Mouse (Mus musculus) retina, postnatal 1 day (tissue): Measurements from ENCODE around the gene Tepp.

Experiments
- DNase-seq: peaks from one replicate; pipeline ENCODE4 v3.0.0-alpha.2; 2012

Tepp gene

DNA sequence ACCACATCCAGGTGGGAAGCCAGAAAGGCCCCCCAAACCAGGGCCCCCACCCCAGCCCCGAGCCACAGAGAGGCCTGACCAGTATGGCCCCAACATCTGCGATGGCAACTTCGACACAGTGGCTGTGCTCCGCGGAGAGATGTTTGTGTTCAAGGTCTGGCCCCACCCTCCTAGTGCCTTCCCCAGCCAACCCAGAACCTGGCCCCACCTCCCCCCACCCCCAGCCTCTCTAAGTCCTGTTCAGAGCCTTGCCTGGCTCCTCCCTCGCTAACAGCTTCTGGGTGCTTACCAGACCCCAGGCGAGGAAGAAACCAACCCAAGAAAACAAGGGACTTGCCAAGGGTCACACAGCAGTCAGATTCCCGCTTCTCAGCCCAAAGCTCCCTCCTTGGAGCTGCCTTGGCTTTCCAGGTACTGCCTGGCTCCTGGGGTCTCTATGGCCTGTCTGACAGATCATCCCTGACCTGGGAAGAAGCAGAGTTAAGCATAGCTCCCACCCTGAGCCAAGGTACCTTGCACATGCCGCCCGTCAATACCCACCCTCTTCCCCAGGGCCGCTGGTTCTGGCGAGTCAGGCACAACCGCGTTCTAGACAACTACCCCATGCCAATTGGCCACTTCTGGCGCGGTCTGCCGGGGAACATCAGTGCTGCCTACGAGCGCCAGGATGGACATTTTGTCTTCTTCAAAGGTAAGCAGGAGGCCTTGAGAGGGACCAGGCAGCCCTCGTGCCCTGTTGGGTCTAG, 59.4 kb downstream of the Tepp start:
- DNase-seq, result no peak

DNA sequence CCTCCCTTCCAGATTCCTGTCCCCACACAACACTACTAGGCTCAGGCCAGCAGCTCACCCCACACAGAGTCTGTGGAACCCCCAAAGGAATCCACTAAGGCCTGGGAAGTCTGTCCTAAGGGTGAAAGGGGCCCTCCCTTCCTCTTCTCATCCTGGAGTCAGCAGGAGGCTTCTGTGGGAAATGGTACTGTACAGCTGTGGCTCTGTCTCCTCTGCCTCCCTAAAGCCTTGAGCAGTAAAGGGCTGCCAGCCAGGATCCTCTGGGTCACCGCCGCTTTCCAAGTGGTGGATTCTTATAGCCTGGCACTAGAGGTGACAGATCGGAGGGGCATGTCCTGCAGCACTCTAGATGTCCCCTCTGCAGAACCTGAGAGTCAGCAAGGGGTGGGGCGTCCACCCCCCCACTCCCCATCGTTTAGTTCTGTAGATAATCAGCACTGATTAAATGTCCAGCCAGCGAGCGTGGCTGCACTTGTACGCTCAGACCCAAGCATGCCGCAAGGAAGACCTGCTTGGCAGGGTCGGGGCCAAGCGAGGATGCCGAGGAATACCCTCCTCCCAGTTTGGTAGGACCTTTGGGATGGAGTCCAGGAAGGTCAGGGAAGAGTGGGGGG, 63.1 kb downstream of the Tepp start:
- DNase-seq, result no peak

DNA sequence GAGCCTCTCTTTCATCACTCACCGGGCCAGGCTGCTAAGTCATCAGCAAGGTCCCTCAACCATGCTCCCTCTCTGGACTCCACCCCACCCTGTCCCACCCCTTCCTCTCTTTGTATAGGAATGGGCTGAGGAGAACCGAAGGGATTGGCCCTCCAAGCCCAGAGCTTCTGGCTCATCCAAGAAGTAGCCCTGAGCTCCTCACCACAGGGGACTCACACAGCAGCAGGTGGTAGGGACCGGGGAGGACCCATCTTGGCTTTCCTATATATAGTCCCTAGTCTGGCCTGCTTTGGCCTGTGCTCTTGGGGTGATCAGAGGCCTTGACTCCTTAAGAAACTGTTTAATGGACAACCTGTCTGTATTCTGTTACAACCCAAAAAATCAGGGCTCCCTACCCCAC, 64.1 kb downstream of the Tepp start:
- no peak for DNase-seq

DNA sequence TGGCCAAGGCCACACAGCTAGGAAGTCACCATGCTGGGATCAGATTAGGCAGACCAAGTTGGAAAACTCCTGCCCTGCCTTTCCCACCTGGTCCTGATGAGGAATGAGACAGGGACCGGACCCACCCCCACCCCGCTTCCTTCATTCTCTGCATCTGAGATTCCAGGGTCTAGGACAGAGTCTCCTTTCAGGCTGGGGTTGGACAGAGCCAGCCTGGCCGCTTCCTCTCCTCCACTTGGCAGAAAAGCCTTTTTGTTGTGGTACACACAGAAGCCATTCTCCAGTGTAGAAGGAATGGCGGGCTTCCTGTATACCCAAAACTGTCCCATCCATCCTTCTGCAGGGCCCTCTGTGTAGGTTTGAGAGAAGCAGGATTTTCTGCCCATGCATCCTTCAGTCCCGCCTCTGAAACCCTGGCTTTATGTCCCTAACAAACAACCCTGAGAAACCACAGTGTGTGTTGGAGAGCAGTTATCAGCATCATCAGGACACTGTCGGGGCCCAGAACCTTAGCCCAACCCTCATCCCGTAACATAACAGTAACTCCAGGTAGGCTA, 65.1 kb downstream of the Tepp start:
- DNase-seq, result no peak
